Mouse (Mus musculus) midbrain, postnatal 0 days (tissue): ENCODE data around the gene Colq. TPM values are rescaled to one million over a fixed set of nuclear protein-coding genes. Genes with fewer than 3 reads are reported as not detected.
"Not testable (repeated sequence)": the region's sequence is repeated elsewhere in the genome, so short reads cannot be mapped to it uniquely, and the experiment has no call there.

ENCODE experiments used
- ATAC-seq: fragments of 200-750 bp; cut with Nextera tagmentation; 2 replicates; pipeline ENCODE4 v1.8.0; 2017; ENCODE audit warnings: moderate number of reproducible peaks, mild to moderate bottlenecking, moderate TSS enrichment, moderate library complexity; ENCODE audit not compliant: low FRiP score
- DNase-seq: peaks from one replicate; pipeline ENCODE4 v3.0.0-alpha.2; 2015; ENCODE audit warnings: low spot score
- H3K27ac ChIP-seq: fragments of 300-500 bp; sonication (generic); 2 replicates; pipeline ENCODE4 v1.5.1; 2014; ENCODE audit warnings: low read depth, mild to moderate bottlenecking, low read length, mixed read lengths
- H3K27me3 ChIP-seq: fragments of 300-500 bp; sonication (generic); 2 replicates; pipeline ENCODE4 v1.6.1; 2014; ENCODE audit warnings: low read length, control low read depth, mixed read lengths; ENCODE audit not compliant: insufficient read depth
- H3K36me3 ChIP-seq: fragments of 300-500 bp; sonication (generic); 2 replicates; pipeline ENCODE4 v1.6.1; 2014; ENCODE audit warnings: low read length, control low read depth, mixed read lengths; ENCODE audit not compliant: insufficient read depth
- H3K4me1 ChIP-seq: fragments of 300-500 bp; sonication (generic); 2 replicates; pipeline ENCODE4 v1.6.1; 2014; ENCODE audit warnings: mild to moderate bottlenecking, control low read depth, antibody characterized with exemption, low read length, mixed read lengths; ENCODE audit not compliant: insufficient read depth
- H3K4me2 ChIP-seq: fragments of 300-500 bp; sonication (generic); 2 replicates; pipeline ENCODE4 v1.6.1; 2014; ENCODE audit warnings: low read depth, mild to moderate bottlenecking, low read length, mixed read lengths; ENCODE audit not compliant: poor library complexity, severe bottlenecking
- H3K4me3 ChIP-seq: fragments of 300-500 bp; sonication (generic); 2 replicates; pipeline ENCODE4 v1.5.1; 2014; ENCODE audit warnings: low read depth, mild to moderate bottlenecking, low read length, moderate library complexity
- H3K9ac ChIP-seq: fragments of 300-500 bp; sonication (generic); replicated peaks from 2 replicates; pipeline ENCODE4 v1.6.1; 2014; ENCODE audit warnings: mild to moderate bottlenecking, low read length, moderate library complexity, mixed read lengths; ENCODE audit not compliant: poor library complexity, severe bottlenecking
- H3K9me3 ChIP-seq: fragments of 300-500 bp; sonication (generic); 2 replicates; pipeline ENCODE4 v1.6.1; 2016; ENCODE audit warnings: low read length, control low read depth
- CTCF ChIP-seq: IDR thresholded peaks from 2 replicates; pipeline ENCODE4 v1.5.1; 2016; ENCODE audit warnings: antibody characterized with exemption, mild to moderate bottlenecking
- WGBS: fragments of 180-500 bp; shearing (Covaris S2); extraction: QIAGEN DNeasy Blood & Tissue Kit; methylation state at CpG from one replicate; pipeline ENCODE4 v1.1.7; 2014; 5-methylcytosine and 5-hydroxymethylcytosine counted together
- polyA plus RNA-seq: library from polyadenylated mRNA; unstranded; fragments of >200 nt; fragmentation: Nextera tagmentation; extraction: Ambion mirVana; gene quantifications from 2 replicates; pipeline ENCODE4 v1.2.1, GENCODE M21; 2015
- total RNA-seq: library from RNA; depleted of rRNA; stranded (reverse); fragments of >200 nt; gene quantifications from 2 replicates; pipeline ENCODE4 v1.2.3, GENCODE M21; 2014

Colq gene
- total and polyA plus RNA-seq, 2 experiments from 2014 or later, result 0.06 TPM; not detected in 1

DNA sequence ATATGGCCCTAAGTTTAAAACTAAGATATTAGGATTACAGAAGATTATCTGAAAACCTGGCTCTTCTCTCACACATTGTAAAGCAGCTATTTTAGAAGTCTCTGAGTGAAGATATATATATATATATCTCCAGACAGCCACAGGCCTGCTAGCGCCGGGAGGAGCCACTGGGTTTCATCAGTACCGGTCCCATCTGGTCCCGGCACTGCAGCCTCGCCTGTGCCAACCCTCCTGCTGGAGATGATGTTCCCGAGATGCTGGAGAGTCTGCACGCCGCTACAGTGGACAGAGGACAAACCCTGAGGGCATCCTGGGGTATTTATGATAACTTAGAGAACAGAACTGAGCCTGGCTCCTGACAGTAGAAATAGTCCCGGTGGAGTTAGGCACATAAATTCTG lies 26.1 kb upstream of the Colq start:
- no peaks in the 10 kb centered on the region for H3K9me3 ChIP-seq
- no peaks in the 10 kb centered on the region for H3K36me3 ChIP-seq
- no peak for TF ChIP-seq CTCF
- H3K9ac ChIP-seq, result no peak overlapping the region
- H3K4me2 ChIP-seq, result no peak overlapping the region
- no peaks in the 10 kb centered on the region for H3K4me1 ChIP-seq
- H3K27me3 ChIP-seq, result no peaks in the 10 kb centered on the region
- H3K27ac ChIP-seq, result no peak overlapping the region
- no peak for DNase-seq
- 92% methylated on average over 9 of the region's 9 CpGs for WGBS
- H3K4me3 ChIP-seq, result no peak overlapping the region
- ATAC-seq, result no peak

DNA sequence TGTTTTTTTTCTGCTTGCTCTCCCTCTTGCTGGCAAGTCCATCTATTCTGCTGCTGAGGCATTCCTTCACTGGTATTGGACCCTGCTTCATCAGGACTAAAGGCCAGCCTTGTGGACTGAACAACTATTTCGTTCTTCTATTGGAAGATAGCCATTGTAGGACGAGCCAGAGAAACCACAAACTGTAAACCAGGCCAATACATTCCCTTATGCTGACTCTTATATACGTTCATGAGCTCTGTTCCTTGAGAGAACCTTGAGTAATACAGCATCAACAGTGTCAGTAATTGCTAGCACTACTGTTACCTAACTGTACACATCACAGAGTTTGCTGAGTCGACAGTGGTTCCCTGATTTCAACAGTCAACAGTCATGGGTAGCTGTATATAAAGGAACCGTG lies 22.5 kb upstream of the Colq start:
- no peak for TF ChIP-seq CTCF
- 84% methylated on average over 5 of the region's 5 CpGs for WGBS
- Histone ChIP-seq H3K9me3 (no peaks in the 10 kb centered on the region), H3K4me3 (no peak overlapping the region), H3K27ac (no peak overlapping the region), H3K4me1 (no peaks in the 10 kb centered on the region), H3K27me3 (no peaks in the 10 kb centered on the region), H3K9ac (no peak overlapping the region), H3K36me3 (no peaks in the 10 kb centered on the region), H3K4me2 (no peak overlapping the region)
- DNase-seq (no peak), ATAC-seq (no peak)

DNA sequence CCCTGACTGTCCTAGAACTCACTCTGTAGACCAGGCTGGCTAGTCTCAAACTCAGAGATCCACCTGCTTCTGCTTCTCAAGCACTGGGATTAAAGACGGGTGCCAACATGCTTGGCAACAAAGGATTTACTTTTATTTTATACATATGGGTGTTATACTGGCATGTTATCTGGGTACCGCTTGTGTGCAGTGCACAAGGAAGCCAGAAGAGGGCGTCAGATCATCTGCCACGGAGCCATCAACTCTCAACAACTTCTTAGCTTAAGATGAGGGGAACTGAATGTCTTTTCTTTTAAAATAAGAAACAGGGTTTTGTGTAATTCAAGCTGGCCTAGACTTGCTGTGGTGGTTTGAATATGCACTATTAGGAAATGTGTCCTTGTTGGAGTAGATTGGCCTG lies 20.8 kb upstream of the Colq start:
- no peak overlapping the region for H3K4me3 ChIP-seq
- TF ChIP-seq CTCF, result peak; percentile 37
- no peaks in the 10 kb centered on the region for H3K36me3 ChIP-seq
- H3K9ac ChIP-seq, result no peak overlapping the region
- H3K27ac ChIP-seq, result no peak overlapping the region
- ATAC-seq, result no peak
- no peaks in the 10 kb centered on the region for H3K4me1 ChIP-seq
- H3K9me3 ChIP-seq, result no peaks in the 10 kb centered on the region
- no peaks in the 10 kb centered on the region for H3K27me3 ChIP-seq
- WGBS, result 68% methylated on average over 4 of the region's 4 CpGs
- DNase-seq, result no peak
- no peak overlapping the region for H3K4me2 ChIP-seq

DNA sequence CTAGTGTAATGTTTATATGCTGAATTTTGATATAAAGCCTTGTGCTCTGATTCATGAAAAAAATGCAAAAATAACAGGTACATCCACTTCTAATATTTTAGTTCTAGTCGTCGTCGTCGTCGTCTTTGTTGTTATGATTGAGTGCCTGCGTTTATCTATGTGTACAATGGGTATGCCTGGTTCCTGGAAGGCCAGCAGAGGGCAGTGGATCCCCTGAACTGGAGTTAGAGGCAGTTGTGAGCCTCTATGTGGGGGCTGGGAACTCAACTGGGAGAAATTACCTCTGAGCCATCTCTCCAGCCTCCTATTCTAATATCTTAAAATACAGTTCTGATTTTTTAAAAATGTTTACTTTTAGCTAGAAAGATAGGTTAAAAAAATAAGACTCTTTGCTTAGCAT lies 14.4 kb upstream of the Colq start:
- Histone ChIP-seq H3K36me3 (no peaks in the 10 kb centered on the region), H3K4me3 (no peak overlapping the region), H3K4me1 (no peaks in the 10 kb centered on the region), H3K9ac (no peak overlapping the region), H3K27me3 (no peaks in the 10 kb centered on the region), H3K27ac (no peak overlapping the region), H3K9me3 (no peaks in the 10 kb centered on the region), H3K4me2 (no peak overlapping the region)
- TF ChIP-seq CTCF, result peak; percentile 22; the same call in 1 of the 2 replicates
- ATAC-seq (no peak), DNase-seq (no peak)
- 61% methylated on average over 6 of the region's 6 CpGs for WGBS

DNA sequence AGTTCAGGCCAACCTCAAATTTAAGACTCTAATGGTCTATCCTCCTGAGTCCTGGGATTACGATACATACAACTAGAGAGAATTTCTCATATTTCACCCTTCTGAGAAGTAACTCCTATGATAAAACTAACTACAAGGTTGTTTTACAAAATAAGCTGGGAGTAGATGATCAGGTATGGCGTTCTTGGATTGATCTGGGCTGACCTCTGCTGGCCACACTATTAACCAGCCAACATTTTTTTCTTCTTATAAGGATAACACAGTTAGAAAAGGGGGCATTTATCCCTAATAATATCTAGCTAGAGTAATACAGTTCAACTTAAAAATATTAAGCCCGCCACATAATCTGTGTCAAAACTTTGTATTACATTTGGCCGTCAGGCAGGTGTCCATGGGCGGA lies 13.8 kb upstream of the Colq start:
- H3K27ac ChIP-seq, result no peak overlapping the region
- H3K4me1 ChIP-seq, result no peaks in the 10 kb centered on the region
- no peak overlapping the region for H3K9ac ChIP-seq
- no peak for ATAC-seq
- no peaks in the 10 kb centered on the region for H3K36me3 ChIP-seq
- H3K27me3 ChIP-seq, result no peaks in the 10 kb centered on the region
- TF ChIP-seq CTCF, result peak; percentile 69
- no peaks in the 10 kb centered on the region for H3K9me3 ChIP-seq
- 80% methylated on average over 5 of the region's 5 CpGs for WGBS
- no peak overlapping the region for H3K4me3 ChIP-seq
- DNase-seq, result peak; percentile 40
- no peak overlapping the region for H3K4me2 ChIP-seq

DNA sequence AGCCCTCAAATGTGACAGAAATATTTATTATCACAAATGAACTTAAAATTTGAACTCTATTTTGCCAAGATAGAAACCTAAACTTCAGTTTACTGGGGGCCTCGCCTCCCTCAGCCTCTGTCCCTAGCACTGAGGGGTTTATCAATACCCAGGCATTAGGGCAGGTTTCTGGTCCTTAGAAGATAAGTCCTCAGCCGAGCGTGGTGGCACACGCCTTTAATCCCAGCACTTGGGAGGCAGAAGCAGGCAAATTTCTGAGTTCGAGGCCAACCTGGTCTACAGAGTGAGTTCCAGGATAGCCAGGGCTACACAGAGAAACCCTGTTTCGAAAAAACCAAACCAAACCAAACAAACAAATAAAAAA lies 11.5 kb upstream of the Colq start:
- not testable (repeated sequence) for H3K4me1 ChIP-seq, H3K4me3 ChIP-seq, H3K36me3 ChIP-seq, H3K27ac ChIP-seq, H3K4me2 ChIP-seq, H3K9ac ChIP-seq, H3K9me3 ChIP-seq, DNase-seq, ATAC-seq, H3K27me3 ChIP-seq
- WGBS, result 87% methylated on average over 6 of the region's 6 CpGs
